Mouse (Mus musculus): ENCODE measurements around the gene Aspdh.

Gene Aspdh

GRCm38 (mm10) chr7:44472961-44473646 is 7.9 kb downstream of the Aspdh start:
- no peak for DNase-seq

GRCm38 (mm10) chr7:44474419-44474818 is 9.2 kb downstream of the Aspdh start:
- DNase-seq = no peak

GRCm38 (mm10) chr7:44475046-44475614 is 9.9 kb downstream of the Aspdh start:
- DNase-seq = no peak

- DNase-seq = no peak
Observed at GRCm38 (mm10) chr7:44482836-44483435, 17.7 kb downstream of the Aspdh start.

GRCm38 (mm10) chr7:44484109-44484508 is 18.9 kb downstream of the Aspdh start:
- DNase-seq = no peak

- DNase-seq = peak; percentile 80
Observed at GRCm38 (mm10) chr7:44484841-44485571, 19.8 kb downstream of the Aspdh start.

- no peak for DNase-seq
Observed at GRCm38 (mm10) chr7:44485572-44486195, 20.5 kb downstream of the Aspdh start.

- DNase-seq = no peak
Observed at GRCm38 (mm10) chr7:44486927-44487575, 21.9 kb downstream of the Aspdh start.

GRCm38 (mm10) chr7:44487936-44488335 is 22.7 kb downstream of the Aspdh start:
- DNase-seq = no peak

GRCm38 (mm10) chr7:44488545-44488944 is 23.4 kb downstream of the Aspdh start:
- DNase-seq = no peak

- DNase-seq = no peak
Observed at GRCm38 (mm10) chr7:44490281-44490680, 25.1 kb downstream of the Aspdh start.

GRCm38 (mm10) chr7:44491391-44491790 is 26.2 kb downstream of the Aspdh start:
- DNase-seq = no peak

GRCm38 (mm10) chr7:44492166-44492826 is 27.1 kb downstream of the Aspdh start:
- no peak for DNase-seq

GRCm38 (mm10) chr7:44494681-44495080 is 29.5 kb downstream of the Aspdh start:
- no peak for DNase-seq

- no peak for DNase-seq
Observed at GRCm38 (mm10) chr7:44495086-44495485, 29.9 kb downstream of the Aspdh start.

GRCm38 (mm10) chr7:44495992-44496770 is 31.0 kb downstream of the Aspdh start, which contains the start of the genes Emc10 and Fam71e1:
Emc10 (minus strand) TSS chr7:44496529.
Fam71e1 (plus strand) TSS chr7:44496581.
- DNase-seq = peak; percentile 98

GRCm38 (mm10) chr7:44496771-44497109 is 31.5 kb downstream of the Aspdh start:
- no peak for DNase-seq

- DNase-seq = no peak
Observed at GRCm38 (mm10) chr7:44497361-44498055, 32.3 kb downstream of the Aspdh start.

GRCm38 (mm10) chr7:44498922-44499321 is 33.7 kb downstream of the Aspdh start:
- DNase-seq = no peak

- DNase-seq = no peak
Observed at GRCm38 (mm10) chr7:44500046-44500445, 34.9 kb downstream of the Aspdh start.
